Mouse (Mus musculus) hindbrain, embryonic 12.5 days (tissue): ENCODE measurements around the gene Alkbh6. TPM values are rescaled to one million over a fixed set of nuclear protein-coding genes. Genes with fewer than 3 reads are reported as not detected.

Experiments used
- ATAC-seq: fragments of 200-750 bp; cut with Nextera tagmentation; 2 replicates; pipeline ENCODE4 v1.8.0; 2017; ENCODE audit warnings: moderate TSS enrichment; ENCODE audit not compliant: low FRiP score
- H3K27ac ChIP-seq: fragments of 300-500 bp; sonication (generic); 2 replicates; pipeline ENCODE4 v1.5.1; 2016; ENCODE audit warnings: mild to moderate bottlenecking
- H3K27me3 ChIP-seq: fragments of 300-500 bp; sonication (generic); 2 replicates; pipeline ENCODE4 v1.6.1; 2016; ENCODE audit warnings: mild to moderate bottlenecking
- H3K36me3 ChIP-seq: fragments of 300-500 bp; sonication (generic); 2 replicates; pipeline ENCODE4 v1.6.1; 2016; ENCODE audit warnings: mild to moderate bottlenecking
- H3K4me1 ChIP-seq: fragments of 300-500 bp; sonication (generic); 2 replicates; pipeline ENCODE4 v1.6.1; 2016
- H3K4me2 ChIP-seq: fragments of 300-500 bp; sonication (generic); replicated peaks from 2 replicates; pipeline ENCODE4 v1.6.1; 2016; ENCODE audit warnings: mild to moderate bottlenecking
- H3K4me3 ChIP-seq: fragments of 300-500 bp; sonication (generic); 2 replicates; pipeline ENCODE4 v1.5.1; 2016; ENCODE audit warnings: mild to moderate bottlenecking
- H3K9ac ChIP-seq: fragments of 300-500 bp; sonication (generic); 2 replicates; pipeline ENCODE4 v1.6.1; 2016; ENCODE audit warnings: mild to moderate bottlenecking, moderate library complexity
- H3K9me3 ChIP-seq: fragments of 300-500 bp; sonication (generic); replicated peaks from 2 replicates; pipeline ENCODE4 v1.6.1; 2016; ENCODE audit warnings: mild to moderate bottlenecking
- WGBS: fragments of 180-500 bp; shearing (Covaris S2); methylation state at CpG from one replicate; pipeline ENCODE4 v1.1.7; 2016; 5-methylcytosine and 5-hydroxymethylcytosine counted together
- polyA plus RNA-seq: library from polyadenylated mRNA; unstranded; fragments of >200 nt; fragmentation: Nextera tagmentation; extraction: Ambion mirVana; gene quantifications from 2 replicates; pipeline ENCODE4 v1.2.1, GENCODE M21; 2016

Gene Alkbh6
- polyA plus RNA-seq, 1 experiment from 2014 or later = 93.5 TPM

DNA sequence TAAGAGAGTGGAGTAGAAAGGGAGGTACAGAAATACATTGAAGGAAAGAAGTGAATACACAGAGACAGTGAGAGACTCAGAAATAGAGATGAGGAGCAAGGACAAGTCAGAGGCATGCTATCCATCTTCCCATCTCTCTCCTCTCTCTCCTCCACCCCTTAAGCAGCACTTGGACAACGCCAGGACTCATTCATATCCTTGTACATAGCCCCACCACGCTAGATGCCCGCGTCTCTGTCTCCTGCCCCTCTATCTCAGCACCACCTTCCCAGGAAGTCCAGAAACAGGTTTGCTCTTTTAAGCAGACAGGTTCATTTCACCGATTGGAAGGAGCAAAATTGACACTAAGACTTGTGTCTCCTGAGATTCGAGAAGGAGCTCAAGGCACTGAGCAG, 54.8 kb downstream of the Alkbh6 start:
- Histone ChIP-seq H3K27ac (no peak overlapping the region), H3K4me2 (peak overlapping the region; percentile 86), H3K9me3 (no peaks in the 10 kb centered on the region), H3K27me3 (peaks cover 13% of the 10 kb centered on the region), H3K4me3 (peak overlapping the region; percentile 84), H3K9ac (peak overlapping the region; percentile 97), H3K36me3 (peaks cover 16% of the 10 kb centered on the region), H3K4me1 (peaks cover 41% of the 10 kb centered on the region)
- peak; percentile 31; the same call in 1 of the 2 replicates for ATAC-seq
- 68% methylated on average over 6 of the region's 6 CpGs for WGBS

Other genes with a start within 250 kb of the Alkbh6 start
- gene Zfp82, start 235.8 kb upstream of the Alkbh6 start, polyA plus RNA-seq = 9.8 and 10.1 TPM in 2 replicates
- gene Gm26920, start 218.3 kb upstream of the Alkbh6 start, polyA plus RNA-seq = 0.80 and 0.82 TPM in 2 replicates
- gene Zfp566, start 218.2 kb upstream of the Alkbh6 start, polyA plus RNA-seq = 13.7 and 16.2 TPM in 2 replicates
- gene Zfp260, start 213.9 kb upstream of the Alkbh6 start, polyA plus RNA-seq = 121 and 126 TPM in 2 replicates
- 14.0 and 14.6 TPM in 2 replicates for gene Zfp382, start 186.8 kb upstream of the Alkbh6 start, polyA plus RNA-seq
- 17.6 and 20.2 TPM in 2 replicates for gene Zfp146, start 139.0 kb upstream of the Alkbh6 start, polyA plus RNA-seq
- 3.5 and 3.6 TPM in 2 replicates for gene Cox7a1, start 124.6 kb upstream of the Alkbh6 start, polyA plus RNA-seq
- gene Capns1, start 109.9 kb upstream of the Alkbh6 start, polyA plus RNA-seq = 78.0 and 80.0 TPM in 2 replicates
- 135 and 149 TPM in 2 replicates for gene Polr2i, start 76.8 kb upstream of the Alkbh6 start, polyA plus RNA-seq
- gene Tbcb, start 76.4 kb upstream of the Alkbh6 start, polyA plus RNA-seq = 272 and 275 TPM in 2 replicates
- not detected in 2 replicates for gene Ovol3, start 73.0 kb upstream of the Alkbh6 start, polyA plus RNA-seq
- 0.48 and 0.77 TPM in 2 replicates for gene Thap8, start 28.6 kb upstream of the Alkbh6 start, polyA plus RNA-seq
- gene Wdr62, start 28.3 kb upstream of the Alkbh6 start, polyA plus RNA-seq = 7.2 and 7.4 TPM in 2 replicates
- gene Clip3, start 17.0 kb upstream of the Alkbh6 start, polyA plus RNA-seq = 74.8 and 88.1 TPM in 2 replicates
- 36.9 and 39.2 TPM in 2 replicates for gene Syne4, start 6.1 kb downstream of the Alkbh6 start, polyA plus RNA-seq
- gene E130208F15Rik, start 13.0 kb downstream of the Alkbh6 start, polyA plus RNA-seq = 0.33 and 0.49 TPM in 2 replicates
- 22.3 and 23.4 TPM in 2 replicates for gene Sdhaf1, start 15.2 kb downstream of the Alkbh6 start, polyA plus RNA-seq
- gene Lrfn3, start 54.1 kb downstream of the Alkbh6 start, polyA plus RNA-seq = 9.3 and 10.1 TPM in 2 replicates
- gene Tyrobp, start 105.0 kb downstream of the Alkbh6 start, polyA plus RNA-seq = 17.7 and 19.7 TPM in 2 replicates
- gene Hcst, start 111.1 kb downstream of the Alkbh6 start, polyA plus RNA-seq = 0.57 and 0.86 TPM in 2 replicates
- 1.3 and 2.2 TPM in 2 replicates for gene Nfkbid, start 113.0 kb downstream of the Alkbh6 start, polyA plus RNA-seq
- gene Aplp1, start 136.8 kb downstream of the Alkbh6 start, polyA plus RNA-seq = 348 and 365 TPM in 2 replicates
- gene Kirrel2, start 149.0 kb downstream of the Alkbh6 start, polyA plus RNA-seq = 16.1 and 23.9 TPM in 2 replicates
- gene Nphs1, start 149.6 kb downstream of the Alkbh6 start, polyA plus RNA-seq = 3.8 and 5.2 TPM in 2 replicates
- gene Prodh2, start 184.9 kb downstream of the Alkbh6 start, polyA plus RNA-seq = not detected in 2 replicates
- 88.6 and 98.9 TPM in 2 replicates for gene Arhgap33, start 226.3 kb downstream of the Alkbh6 start, polyA plus RNA-seq
- 5.7 and 7.1 TPM in 2 replicates for gene Hspb6, start 243.5 kb downstream of the Alkbh6 start, polyA plus RNA-seq
- gene Proser3, start 243.6 kb downstream of the Alkbh6 start, polyA plus RNA-seq = 11.3 and 12.6 TPM in 2 replicates